Mouse (Mus musculus) gonadal fat pad, adult 2 months (tissue): Measurements from ENCODE around the gene Trmt1. TPM values are rescaled to one million over a fixed set of nuclear protein-coding genes. Genes with fewer than 3 reads are reported as not detected.

Experiments
- DNase-seq: peaks from one replicate; pipeline ENCODE4 v3.0.0-alpha.2; 2012; ENCODE audit warnings: low read depth
- polyA plus RNA-seq: library from polyadenylated mRNA; depleted of rRNA; stranded (reverse); fragments of >200 nt; gene quantifications from 2 replicates; pipeline ENCODE4 v1.2.3, GENCODE M21; 2012

Gene Trmt1
- polyA plus RNA-seq, 1 experiment, result 76.0 TPM

GRCm38 (mm10) chr8:84708774-84709475 is 22.8 kb downstream of the Trmt1 start:
- DNase-seq, result no peak

GRCm38 (mm10) chr8:84709931-84710330 is 23.8 kb downstream of the Trmt1 start:
- no peak for DNase-seq

- DNase-seq, result no peak
Observed at GRCm38 (mm10) chr8:84711312-84711711, 25.2 kb downstream of the Trmt1 start.

GRCm38 (mm10) chr8:84711933-84712758 is 26.0 kb downstream of the Trmt1 start:
- no peak for DNase-seq

GRCm38 (mm10) chr8:84712759-84713120 is 26.6 kb downstream of the Trmt1 start:
- DNase-seq, result no peak

- DNase-seq, result no peak
Observed at GRCm38 (mm10) chr8:84713381-84713780, 27.3 kb downstream of the Trmt1 start.

GRCm38 (mm10) chr8:84714161-84714560 is 28.1 kb downstream of the Trmt1 start:
- DNase-seq, result no peak

- DNase-seq, result no peak
Observed at GRCm38 (mm10) chr8:84715893-84716468, 29.9 kb downstream of the Trmt1 start.

GRCm38 (mm10) chr8:84716790-84717189 is 30.7 kb downstream of the Trmt1 start:
- DNase-seq, result no peak

GRCm38 (mm10) chr8:84718476-84718875 is 32.4 kb downstream of the Trmt1 start:
- DNase-seq, result no peak

- no peak for DNase-seq
Observed at GRCm38 (mm10) chr8:84718959-84719690, 33.0 kb downstream of the Trmt1 start.

- no peak for DNase-seq
Observed at GRCm38 (mm10) chr8:84722530-84722849, 36.4 kb downstream of the Trmt1 start.

GRCm38 (mm10) chr8:84722850-84723570 is 36.9 kb downstream of the Trmt1 start, which contains the start of gene G430095P16Rik:
TSS of gene G430095P16Rik (plus strand) at chr8:84723007.
- no peak for DNase-seq

GRCm38 (mm10) chr8:84723571-84723900 is 37.4 kb downstream of the Trmt1 start:
- no peak for DNase-seq

- no peak for DNase-seq
Observed at GRCm38 (mm10) chr8:84724683-84725082, 38.6 kb downstream of the Trmt1 start.

GRCm38 (mm10) chr8:84725246-84725940 is 39.3 kb downstream of the Trmt1 start:
- DNase-seq, result no peak

- no peak for DNase-seq
Observed at GRCm38 (mm10) chr8:84725941-84726259, 39.8 kb downstream of the Trmt1 start.

- DNase-seq, result no peak
Observed at GRCm38 (mm10) chr8:84728474-84728873, 42.4 kb downstream of the Trmt1 start.

GRCm38 (mm10) chr8:84729921-84730362 is 43.8 kb downstream of the Trmt1 start:
- DNase-seq, result no peak

- DNase-seq, result no peak
Observed at GRCm38 (mm10) chr8:84730541-84731370, 44.6 kb downstream of the Trmt1 start.
